Mouse (Mus musculus): ENCODE measurements around the gene Cdk5r2. TPM values are rescaled to one million over a fixed set of nuclear protein-coding genes. Genes with fewer than 3 reads are reported as not detected.

The Cdk5r2 gene
- total and polyA plus RNA-seq, 2 experiments, result not detected

- TF ChIP-seq CTCF (IDR thresholded peaks at IDR 0.05; ENCODE audit: low read depth, low read length) (no peak), POLR2A (IDR thresholded peaks at IDR 0.05; ENCODE audit: extremely low read depth, insufficient read depth, low read length) (no peak)
- Histone ChIP-seq H3K79me2 (ENCODE audit: control insufficient read depth, insufficient read depth, low read length) (no peaks in the 10 kb centered on the region), H3K36me3 (ENCODE audit: control insufficient read depth, insufficient read depth, low read length) (no peaks in the 10 kb centered on the region), H3K4me1 (ENCODE audit: control insufficient read depth, insufficient read depth, low read length) (no peaks in the 10 kb centered on the region), H3K9ac (ENCODE audit: low read depth, low read length) (no peak overlapping the region), H3K27me3 (ENCODE audit: control insufficient read depth, insufficient read depth, low read length) (peaks cover 15% of the 10 kb centered on the region), H3K27ac (replicated peaks; ENCODE audit: insufficient read depth, low read depth, low read length) (no peak overlapping the region), H3K4me3 (ENCODE audit: insufficient read depth, low read depth, low read length) (no peak overlapping the region)
- WGBS, result 4% methylated on average over 8 of the region's 8 CpGs
- DNase-seq (ENCODE audit: extremely low read depth, low read depth, low spot score), result no peak
These were observed 36.8 kb downstream of the Cdk5r2 start for GRCm38 (mm10) chr1:74891513-74891912.

GRCm38 (mm10) chr1:74892351-74893133 lies 37.8 kb downstream of the Cdk5r2 start:
- WGBS, result 6% methylated on average over 39 of the region's 39 CpGs
- Histone ChIP-seq H3K4me3 (ENCODE audit: insufficient read depth, low read depth, low read length) (no peak overlapping the region), H3K27ac (replicated peaks; ENCODE audit: insufficient read depth, low read depth, low read length) (no peak overlapping the region), H3K27me3 (ENCODE audit: control insufficient read depth, insufficient read depth, low read length) (peaks cover 15% of the 10 kb centered on the region), H3K4me1 (ENCODE audit: control insufficient read depth, insufficient read depth, low read length) (no peaks in the 10 kb centered on the region), H3K9ac (ENCODE audit: low read depth, low read length) (no peak overlapping the region), H3K36me3 (ENCODE audit: control insufficient read depth, insufficient read depth, low read length) (no peaks in the 10 kb centered on the region), H3K79me2 (ENCODE audit: control insufficient read depth, insufficient read depth, low read length) (no peaks in the 10 kb centered on the region)
- DNase-seq (ENCODE audit: extremely low read depth, low read depth, low spot score), result no peak
- TF ChIP-seq CTCF (IDR thresholded peaks at IDR 0.05; ENCODE audit: low read depth, low read length), result no peak

- no peaks in the 10 kb centered on the region for H3K36me3 ChIP-seq (ENCODE audit: control insufficient read depth, insufficient read depth, low read length)
- no peaks in the 10 kb centered on the region for H3K4me1 ChIP-seq (ENCODE audit: control insufficient read depth, insufficient read depth, low read length)
- no peaks in the 10 kb centered on the region for H3K79me2 ChIP-seq (ENCODE audit: control insufficient read depth, insufficient read depth, low read length)
- TF ChIP-seq CTCF (IDR thresholded peaks at IDR 0.05; ENCODE audit: low read depth, low read length) (peak; percentile 86), POLR2A (IDR thresholded peaks at IDR 0.05; ENCODE audit: extremely low read depth, insufficient read depth, low read length) (no peak)
- H3K27me3 ChIP-seq (ENCODE audit: control insufficient read depth, insufficient read depth, low read length), result peaks cover 15% of the 10 kb centered on the region
- 10% methylated on average over 25 of the region's 25 CpGs for WGBS
- DNase-seq (ENCODE audit: extremely low read depth, low read depth, low spot score), result no peak
- no peak within 1 kb of the TSS for H3K4me3 ChIP-seq (ENCODE audit: insufficient read depth, low read depth, low read length)
- no peak within 1 kb of the TSS for H3K27ac ChIP-seq (replicated peaks; ENCODE audit: insufficient read depth, low read depth, low read length)
- no peak within 1 kb of the TSS for H3K9ac ChIP-seq (ENCODE audit: low read depth, low read length)
These were observed 38.6 kb downstream of the Cdk5r2 start, which contains the start of gene Cryba2 for GRCm38 (mm10) chr1:74893134-74893855. Gene Cryba2, minus strand, starts transcription at chr1:74893143.

- peak; percentile 18 for DNase-seq (ENCODE audit: extremely low read depth, low read depth, low spot score)
- H3K4me1 ChIP-seq (ENCODE audit: control insufficient read depth, insufficient read depth, low read length), result no peaks in the 10 kb centered on the region
- H3K9ac ChIP-seq (ENCODE audit: low read depth, low read length), result no peak overlapping the region
- no peaks in the 10 kb centered on the region for H3K36me3 ChIP-seq (ENCODE audit: control insufficient read depth, insufficient read depth, low read length)
- no peaks in the 10 kb centered on the region for H3K79me2 ChIP-seq (ENCODE audit: control insufficient read depth, insufficient read depth, low read length)
- 20% methylated on average over 4 of the region's 4 CpGs for WGBS
- TF ChIP-seq CTCF (IDR thresholded peaks at IDR 0.05; ENCODE audit: low read depth, low read length), result peak; percentile 72
- TF ChIP-seq POLR2A (IDR thresholded peaks at IDR 0.05; ENCODE audit: extremely low read depth, insufficient read depth, low read length), result no peak
- no peak overlapping the region for H3K4me3 ChIP-seq (ENCODE audit: insufficient read depth, low read depth, low read length)
- H3K27me3 ChIP-seq (ENCODE audit: control insufficient read depth, insufficient read depth, low read length), result peaks cover 16% of the 10 kb centered on the region
- no peak overlapping the region for H3K27ac ChIP-seq (replicated peaks; ENCODE audit: insufficient read depth, low read depth, low read length)
These were observed 40.2 kb downstream of the Cdk5r2 start for GRCm38 (mm10) chr1:74894966-74895365.

DNA sequence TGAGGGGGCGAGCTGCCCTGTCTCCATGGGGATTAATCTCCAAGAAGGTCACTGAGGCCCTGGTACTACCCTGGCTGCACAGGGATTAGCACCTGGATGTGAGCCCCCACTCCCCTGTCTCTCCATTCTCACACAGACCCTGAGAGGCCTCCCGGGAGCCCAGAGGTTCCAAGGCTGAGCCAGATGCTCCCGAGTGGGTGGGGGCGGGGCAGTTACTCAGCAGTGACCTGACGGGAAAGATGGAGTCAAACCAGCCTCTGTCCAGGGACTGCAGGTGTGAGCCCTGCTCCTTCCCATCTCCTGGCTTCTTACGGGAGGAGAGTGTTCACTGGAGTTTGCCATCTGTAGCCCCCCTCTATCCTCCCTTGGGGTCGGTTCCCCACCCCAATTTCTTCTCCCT lies 43.2 kb downstream of the Cdk5r2 start:
- Histone ChIP-seq H3K4me1 (ENCODE audit: control insufficient read depth, insufficient read depth, low read length) (peaks cover 2% of the 10 kb centered on the region; the same call in 1 of the 2 replicates), H3K9ac (ENCODE audit: low read depth, low read length) (no peak overlapping the region), H3K4me3 (ENCODE audit: insufficient read depth, low read depth, low read length) (no peak overlapping the region), H3K27me3 (ENCODE audit: control insufficient read depth, insufficient read depth, low read length) (peaks cover 12% of the 10 kb centered on the region), H3K36me3 (ENCODE audit: control insufficient read depth, insufficient read depth, low read length) (no peaks in the 10 kb centered on the region), H3K79me2 (ENCODE audit: control insufficient read depth, insufficient read depth, low read length) (no peaks in the 10 kb centered on the region), H3K27ac (replicated peaks; ENCODE audit: insufficient read depth, low read depth, low read length) (no peak overlapping the region)
- 25% methylated on average over 7 of the region's 7 CpGs for WGBS
- TF ChIP-seq POLR2A (IDR thresholded peaks at IDR 0.05; ENCODE audit: extremely low read depth, insufficient read depth, low read length) (no peak), CTCF (IDR thresholded peaks at IDR 0.05; ENCODE audit: low read depth, low read length) (no peak)
- DNase-seq (ENCODE audit: extremely low read depth, low read depth, low spot score), result no peak
